Mouse (Mus musculus): ENCODE results near the gene Cxcl17. TPM values are rescaled to one million over a fixed set of nuclear protein-coding genes. Genes with fewer than 3 reads are reported as not detected.
"Not testable (repeated sequence)": the region's sequence is repeated elsewhere in the genome, so short reads cannot be mapped to it uniquely, and the experiment has no call there.

Gene Cxcl17
- not detected in 2 replicates for polyA plus RNA-seq (2014; fragmentation: Nextera tagmentation; extraction: Ambion mirVana)

DNA sequence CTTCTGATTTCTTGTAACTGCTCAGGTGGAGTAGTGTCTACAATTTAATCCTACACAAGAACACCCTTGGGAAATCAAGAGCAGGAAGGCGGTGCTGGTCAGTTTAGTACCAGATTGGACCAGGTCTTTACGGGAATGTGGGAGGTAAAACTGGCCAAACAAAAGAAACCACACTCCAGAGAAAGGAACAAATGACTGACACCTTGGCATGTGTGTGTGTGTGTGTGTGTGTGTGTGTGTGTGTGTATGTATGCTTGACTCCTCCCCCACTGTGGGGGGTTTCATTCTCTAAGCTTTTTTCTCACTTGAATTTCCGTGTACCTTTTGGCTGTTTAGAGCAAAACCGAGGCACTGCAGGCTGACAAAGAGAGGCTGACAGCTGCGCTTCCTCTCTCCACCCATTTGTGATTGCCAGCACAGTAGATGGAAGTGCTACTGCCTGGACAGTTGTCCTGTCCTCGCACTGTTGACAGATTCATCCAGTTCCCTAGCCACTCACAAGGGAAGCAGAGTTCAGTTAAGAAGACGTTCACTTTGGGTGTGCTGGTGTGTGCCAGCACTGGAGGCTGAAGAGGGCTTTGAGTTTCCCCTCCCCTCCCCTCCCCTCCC is at the start of gene Cxcl17:
Gene Cxcl17, minus strand, starts transcription at position 54 of the 609 bp plus-strand sequence.
- H3K9ac ChIP-seq (ENCODE audit: low read depth, low read length) = no peak within 1 kb of the TSS
- no peak within 1 kb of the TSS for H3K4me3 ChIP-seq (ENCODE audit: low read depth, low read length)
- H3K27me3 ChIP-seq (ENCODE audit: control insufficient read depth, insufficient read depth, low read length) = no peaks in the 10 kb centered on the region
- 37% methylated on average over 7 of the region's 7 CpGs for WGBS (ENCODE audit: insufficient replicate concordance)
- no peak within 1 kb of the TSS for H3K27ac ChIP-seq (ENCODE audit: low read depth, low read length)
- no peaks in the 10 kb centered on the region for H3K9me3 ChIP-seq (replicated peaks; ENCODE audit: control insufficient read depth, low read length)
- H3K4me1 ChIP-seq (ENCODE audit: control insufficient read depth, insufficient read depth, low read length) = no peaks in the 10 kb centered on the region
- no peak within 1 kb of the TSS for H3K4me2 ChIP-seq
- no peak for ATAC-seq (replicated peaks; ENCODE audit: insufficient number of reproducible peaks, low FRiP score, low TSS enrichment)
- no peaks in the 10 kb centered on the region for H3K36me3 ChIP-seq (ENCODE audit: control insufficient read depth, insufficient read depth, low read length)

DNA sequence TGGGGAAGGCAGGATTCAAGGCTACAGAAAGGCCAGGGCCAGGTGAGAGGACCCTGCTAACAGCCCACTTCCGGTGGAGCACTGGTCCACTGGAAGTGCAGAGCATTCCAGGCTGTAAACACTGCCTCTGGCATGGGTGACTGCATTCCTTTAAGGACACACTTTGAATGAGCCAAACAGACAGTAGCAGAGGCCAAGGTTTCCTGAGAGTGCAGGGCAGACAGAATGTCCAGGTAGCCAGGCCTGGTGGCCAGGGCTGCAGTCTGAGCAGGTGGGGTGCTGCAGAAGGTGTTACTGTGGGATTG is 49.3 kb upstream of the Cxcl17 start:
- not testable (repeated sequence) for H3K27ac ChIP-seq (ENCODE audit: low read depth, low read length); ATAC-seq (replicated peaks; ENCODE audit: insufficient number of reproducible peaks, low FRiP score, low TSS enrichment); H3K27me3 ChIP-seq (ENCODE audit: control insufficient read depth, insufficient read depth, low read length); H3K4me2 ChIP-seq; H3K9me3 ChIP-seq (replicated peaks; ENCODE audit: control insufficient read depth, low read length); H3K4me1 ChIP-seq (ENCODE audit: control insufficient read depth, insufficient read depth, low read length); H3K4me3 ChIP-seq (ENCODE audit: low read depth, low read length); H3K36me3 ChIP-seq (ENCODE audit: control insufficient read depth, insufficient read depth, low read length); H3K9ac ChIP-seq (ENCODE audit: low read depth, low read length)
- WGBS (ENCODE audit: insufficient replicate concordance) = no CpG with 5 or more reads among the region's 1 CpGs

DNA sequence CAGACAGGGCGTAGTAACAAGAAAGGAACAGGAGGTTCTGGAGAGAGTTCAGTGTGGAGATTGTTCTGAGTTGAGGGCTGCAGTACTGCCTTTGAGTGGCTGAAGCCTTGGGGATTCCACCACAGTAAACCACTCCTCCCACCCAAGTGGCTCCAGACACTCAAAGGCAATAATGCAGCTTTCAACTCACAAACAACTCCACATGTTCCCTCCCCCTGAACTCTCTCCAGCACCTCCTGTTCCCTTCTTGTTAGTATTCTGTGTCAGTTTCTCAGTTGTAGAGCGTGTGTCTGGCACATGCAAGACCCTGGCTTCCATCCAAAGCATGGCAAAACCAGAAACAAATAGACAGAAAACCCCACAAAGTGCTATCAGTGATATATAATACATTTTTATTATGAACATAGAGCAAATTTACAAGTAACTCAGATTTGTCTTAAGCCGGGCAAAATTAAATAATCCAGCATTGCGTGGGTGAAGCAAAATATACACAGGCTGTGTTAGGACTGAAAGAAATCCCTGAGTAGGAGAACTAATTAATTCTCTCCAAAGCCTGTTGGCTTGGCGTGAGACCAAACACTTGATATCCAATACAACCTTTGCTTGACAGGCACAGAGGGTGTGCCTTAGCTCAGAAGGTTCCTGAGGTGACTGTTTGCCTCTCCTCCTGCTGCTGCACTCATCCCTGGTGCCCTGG is 48.8 kb upstream of the Cxcl17 start:
- not testable (repeated sequence) for H3K9ac ChIP-seq (ENCODE audit: low read depth, low read length); H3K4me1 ChIP-seq (ENCODE audit: control insufficient read depth, insufficient read depth, low read length); H3K4me3 ChIP-seq (ENCODE audit: low read depth, low read length); H3K4me2 ChIP-seq; H3K27me3 ChIP-seq (ENCODE audit: control insufficient read depth, insufficient read depth, low read length); H3K27ac ChIP-seq (ENCODE audit: low read depth, low read length); H3K36me3 ChIP-seq (ENCODE audit: control insufficient read depth, insufficient read depth, low read length); H3K9me3 ChIP-seq (replicated peaks; ENCODE audit: control insufficient read depth, low read length); ATAC-seq (replicated peaks; ENCODE audit: insufficient number of reproducible peaks, low FRiP score, low TSS enrichment)
- 82% methylated on average over 4 of the region's 5 CpGs for WGBS (ENCODE audit: insufficient replicate concordance)

- ATAC-seq (replicated peaks; ENCODE audit: insufficient number of reproducible peaks, low FRiP score, low TSS enrichment) = no peak
- 81% methylated on average over 3 of the region's 3 CpGs for WGBS (ENCODE audit: insufficient replicate concordance)
- Histone ChIP-seq H3K9me3 (replicated peaks; ENCODE audit: control insufficient read depth, low read length) (no peaks in the 10 kb centered on the region), H3K27ac (ENCODE audit: low read depth, low read length) (no peak overlapping the region), H3K4me2 (no peak overlapping the region), H3K4me3 (ENCODE audit: low read depth, low read length) (no peak overlapping the region), H3K4me1 (ENCODE audit: control insufficient read depth, insufficient read depth, low read length) (no peaks in the 10 kb centered on the region), H3K27me3 (ENCODE audit: control insufficient read depth, insufficient read depth, low read length) (no peaks in the 10 kb centered on the region), H3K36me3 (ENCODE audit: control insufficient read depth, insufficient read depth, low read length) (no peaks in the 10 kb centered on the region), H3K9ac (ENCODE audit: low read depth, low read length) (no peak overlapping the region)
Observed at GRCm38 (mm10) chr7:25452103-25452502, 39.4 kb upstream of the Cxcl17 start.

DNA sequence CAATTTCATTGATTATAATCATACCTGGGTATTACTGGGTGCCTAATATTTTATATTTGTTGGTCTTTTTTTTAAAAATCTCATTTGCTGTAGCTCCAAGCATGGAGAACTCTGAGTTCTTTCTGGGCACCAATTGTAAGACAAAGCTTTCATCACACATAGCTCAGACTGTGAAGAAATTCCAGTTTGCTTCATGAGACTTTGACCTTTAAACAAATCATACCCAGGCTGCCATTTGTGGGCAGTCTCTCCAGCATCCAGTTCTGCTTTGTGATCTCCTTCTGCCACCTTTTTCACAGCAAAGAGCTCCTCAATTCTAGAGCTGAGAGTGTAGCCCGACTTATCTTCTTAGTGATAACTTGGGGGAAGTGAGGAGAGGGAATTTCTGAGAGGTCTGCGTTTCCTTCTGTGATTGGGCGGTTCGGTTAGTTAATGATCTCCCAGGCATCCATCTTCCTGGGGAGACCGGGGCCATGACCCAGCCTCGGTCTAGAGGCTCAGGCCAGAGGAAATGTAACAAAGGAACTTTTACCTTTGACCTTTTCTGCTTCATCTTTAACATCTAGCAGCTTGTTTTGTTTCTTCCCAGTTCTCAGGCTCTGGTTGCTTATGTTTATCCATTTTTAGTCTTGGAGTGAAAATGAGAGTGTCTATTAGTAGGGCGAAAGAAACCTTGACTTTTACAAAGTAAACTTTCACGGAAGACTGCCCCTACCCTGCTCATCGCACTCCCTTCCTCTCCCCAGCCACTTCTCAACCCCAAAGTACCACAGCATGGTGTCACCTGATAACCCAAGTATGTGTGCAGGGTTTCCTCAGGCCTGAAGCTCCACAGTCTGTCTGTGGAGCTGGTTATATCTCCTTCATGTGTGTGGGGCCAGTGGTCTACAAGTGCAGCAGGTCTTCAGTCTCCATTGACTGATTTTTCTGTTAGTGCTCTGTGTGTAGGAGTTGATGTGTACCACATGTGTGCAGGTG is 37.5 kb upstream of the Cxcl17 start:
- Histone ChIP-seq H3K4me2 (no peak overlapping the region), H3K9ac (ENCODE audit: low read depth, low read length) (no peak overlapping the region), H3K4me3 (ENCODE audit: low read depth, low read length) (no peak overlapping the region), H3K27me3 (ENCODE audit: control insufficient read depth, insufficient read depth, low read length) (no peaks in the 10 kb centered on the region), H3K36me3 (ENCODE audit: control insufficient read depth, insufficient read depth, low read length) (no peaks in the 10 kb centered on the region), H3K9me3 (replicated peaks; ENCODE audit: control insufficient read depth, low read length) (no peaks in the 10 kb centered on the region), H3K4me1 (ENCODE audit: control insufficient read depth, insufficient read depth, low read length) (no peaks in the 10 kb centered on the region), H3K27ac (ENCODE audit: low read depth, low read length) (no peak overlapping the region)
- 32% methylated on average over 9 of the region's 9 CpGs for WGBS (ENCODE audit: insufficient replicate concordance)
- ATAC-seq (replicated peaks; ENCODE audit: insufficient number of reproducible peaks, low FRiP score, low TSS enrichment) = no peak

- Histone ChIP-seq H3K4me2 (no peak overlapping the region), H3K27ac (ENCODE audit: low read depth, low read length) (no peak overlapping the region), H3K27me3 (ENCODE audit: control insufficient read depth, insufficient read depth, low read length) (no peaks in the 10 kb centered on the region), H3K4me3 (ENCODE audit: low read depth, low read length) (no peak overlapping the region), H3K9ac (ENCODE audit: low read depth, low read length) (no peak overlapping the region), H3K9me3 (replicated peaks; ENCODE audit: control insufficient read depth, low read length) (no peaks in the 10 kb centered on the region), H3K36me3 (ENCODE audit: control insufficient read depth, insufficient read depth, low read length) (no peaks in the 10 kb centered on the region), H3K4me1 (ENCODE audit: control insufficient read depth, insufficient read depth, low read length) (no peaks in the 10 kb centered on the region)
- no peak for ATAC-seq (replicated peaks; ENCODE audit: insufficient number of reproducible peaks, low FRiP score, low TSS enrichment)
- WGBS (ENCODE audit: insufficient replicate concordance) = 74% methylated on average over 6 of the region's 6 CpGs
Observed at GRCm38 (mm10) chr7:25440816-25441153, 28.1 kb upstream of the Cxcl17 start.

DNA sequence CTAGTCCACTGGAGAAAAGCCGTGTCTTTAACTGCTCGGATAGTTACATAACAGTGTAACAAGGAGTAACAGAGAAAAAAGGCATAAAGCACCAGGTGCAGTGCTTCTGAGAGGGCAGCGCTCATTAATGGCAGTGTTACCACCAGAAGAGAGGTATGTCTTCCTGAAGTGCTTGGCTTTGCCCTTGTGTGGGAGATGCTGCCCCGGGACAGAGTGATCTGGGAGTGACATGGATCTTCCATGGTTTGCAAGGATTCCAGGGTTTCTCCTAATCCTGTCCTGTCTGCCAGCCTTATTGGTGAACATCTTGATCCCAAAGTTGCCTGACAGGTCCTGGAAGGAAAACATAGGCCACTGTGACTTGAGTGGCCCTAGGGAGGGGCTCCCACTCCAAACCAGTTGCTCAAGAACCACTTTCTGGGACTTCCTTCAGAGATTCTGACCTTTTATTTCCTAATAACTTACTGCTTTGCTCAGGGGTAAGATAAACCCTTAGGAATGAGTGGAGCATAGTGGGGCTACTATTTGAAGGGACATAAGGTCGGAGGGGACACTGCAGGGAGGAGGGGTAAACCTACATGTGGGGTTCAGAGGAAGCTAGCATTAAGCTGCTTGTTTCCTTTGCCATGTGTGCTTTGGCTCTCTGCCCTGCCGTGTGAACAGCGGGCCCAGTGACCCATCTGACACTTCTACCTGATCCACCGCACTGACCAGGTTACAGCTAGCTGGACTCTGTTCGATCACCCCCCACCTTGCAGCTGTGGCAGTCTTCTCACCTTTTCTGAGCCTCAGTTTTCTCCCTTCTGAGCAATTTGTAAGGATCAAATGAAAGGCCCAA is 27.5 kb upstream of the Cxcl17 start:
- Histone ChIP-seq H3K36me3 (ENCODE audit: control insufficient read depth, insufficient read depth, low read length) (no peaks in the 10 kb centered on the region), H3K27me3 (ENCODE audit: control insufficient read depth, insufficient read depth, low read length) (no peaks in the 10 kb centered on the region), H3K4me1 (ENCODE audit: control insufficient read depth, insufficient read depth, low read length) (no peaks in the 10 kb centered on the region), H3K9me3 (replicated peaks; ENCODE audit: control insufficient read depth, low read length) (no peaks in the 10 kb centered on the region), H3K4me3 (ENCODE audit: low read depth, low read length) (no peak overlapping the region), H3K27ac (ENCODE audit: low read depth, low read length) (no peak overlapping the region), H3K9ac (ENCODE audit: low read depth, low read length) (no peak overlapping the region), H3K4me2 (no peak overlapping the region)
- no peak for ATAC-seq (replicated peaks; ENCODE audit: insufficient number of reproducible peaks, low FRiP score, low TSS enrichment)
- 72% methylated on average over 9 of the region's 9 CpGs for WGBS (ENCODE audit: insufficient replicate concordance)

DNA sequence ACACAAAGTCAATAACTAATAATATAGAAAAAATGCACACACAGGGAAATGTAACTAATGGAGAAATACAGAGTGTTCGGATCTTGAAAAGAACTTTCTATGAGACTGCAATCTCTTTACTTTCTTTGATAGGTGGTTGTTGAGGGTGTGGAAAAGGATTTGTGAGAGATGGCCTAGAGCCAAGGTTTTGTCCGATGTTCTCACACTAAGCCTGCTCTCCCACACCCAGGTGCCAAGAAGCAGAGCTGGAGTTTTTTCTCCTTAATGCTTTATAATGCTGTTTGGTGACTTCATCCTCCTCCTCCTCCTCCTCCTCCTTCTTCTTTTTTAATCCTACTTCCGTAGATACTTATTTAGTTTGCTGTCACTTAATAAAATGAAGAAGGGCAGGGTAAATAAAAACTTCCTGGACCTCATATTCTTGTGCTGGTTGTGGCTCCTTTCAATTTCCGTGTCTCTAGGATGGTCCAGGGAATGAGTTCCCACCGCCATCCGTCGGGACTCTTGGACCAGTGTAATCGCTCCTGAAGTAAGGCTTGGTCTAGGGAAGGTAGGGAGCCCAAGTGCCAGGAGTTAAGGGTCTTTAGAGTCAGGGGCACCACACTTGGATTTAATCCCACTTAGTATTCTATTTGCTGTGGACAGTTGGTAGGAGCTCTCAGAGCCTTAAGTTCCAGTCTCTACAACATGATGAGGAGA is 26.6 kb upstream of the Cxcl17 start:
- WGBS (ENCODE audit: insufficient replicate concordance) = 78% methylated on average over 8 of the region's 8 CpGs
- Histone ChIP-seq H3K27me3 (ENCODE audit: control insufficient read depth, insufficient read depth, low read length) (no peaks in the 10 kb centered on the region), H3K9me3 (replicated peaks; ENCODE audit: control insufficient read depth, low read length) (no peaks in the 10 kb centered on the region), H3K4me1 (ENCODE audit: control insufficient read depth, insufficient read depth, low read length) (no peaks in the 10 kb centered on the region), H3K36me3 (ENCODE audit: control insufficient read depth, insufficient read depth, low read length) (no peaks in the 10 kb centered on the region), H3K4me3 (ENCODE audit: low read depth, low read length) (no peak overlapping the region), H3K27ac (ENCODE audit: low read depth, low read length) (no peak overlapping the region), H3K9ac (ENCODE audit: low read depth, low read length) (no peak overlapping the region), H3K4me2 (no peak overlapping the region)
- ATAC-seq (replicated peaks; ENCODE audit: insufficient number of reproducible peaks, low FRiP score, low TSS enrichment) = no peak
